Mouse (Mus musculus) spleen, adult 2 months (tissue): ENCODE data around the gene Gnat2.

ENCODE experiments used
- CTCF ChIP-seq: fragments of 200-500 bp; IDR thresholded peaks from 2 replicates; pipeline ENCODE4 v1.5.1; 2011; ENCODE audit warnings: mild to moderate bottlenecking, inconsistent platforms; ENCODE audit not compliant: insufficient read depth, insufficient read length, insufficient replicate concordance; ENCODE audit errors: extremely low read depth
- POLR2A ChIP-seq: fragments of 200-500 bp; IDR thresholded peaks from 2 replicates; pipeline ENCODE4 v1.6.1; 2011; ENCODE audit warnings: low read depth, low read length, inconsistent platforms

- TF ChIP-seq POLR2A (no peak), CTCF (no peak)
These were observed 10.9 kb upstream of the Gnat2 start for GRCm38 (mm10) chr3:108081681-108082080.
